Mouse (Mus musculus): ENCODE data around the gene Leo1. TPM values are rescaled to one million over a fixed set of nuclear protein-coding genes. Genes with fewer than 3 reads are reported as not detected.

The Leo1 gene
- polyA plus RNA-seq, 1 experiment from 2014 or later: 40.7 TPM

- no peak overlapping the region for H3K4me2 ChIP-seq (ENCODE audit: low read depth, low read length)
- H3K4me1 ChIP-seq (ENCODE audit: control insufficient read depth, insufficient read depth, low read length): no peaks in the 10 kb centered on the region
- H3K27me3 ChIP-seq (ENCODE audit: control insufficient read depth, insufficient read depth, low read length): no peaks in the 10 kb centered on the region
- H3K9me3 ChIP-seq (ENCODE audit: control insufficient read depth, low read length): no peaks in the 10 kb centered on the region
- 88% methylated on average over 16 of the region's 16 CpGs for WGBS
- no peak overlapping the region for H3K9ac ChIP-seq (replicated peaks; ENCODE audit: low read depth, low read length)
- ATAC-seq (ENCODE audit: low read depth): no peak
- H3K36me3 ChIP-seq (ENCODE audit: control insufficient read depth, insufficient read depth, low read length): no peaks in the 10 kb centered on the region
- H3K27ac ChIP-seq (ENCODE audit: low read depth, low read length): no peak overlapping the region
- H3K4me3 ChIP-seq (ENCODE audit: low read depth, low read length): no peak overlapping the region
Observed at GRCm38 (mm10) chr9:75430822-75431621, 10.3 kb upstream of the Leo1 start.

GRCm38 (mm10) chr9:75432694-75433093, 8.6 kb upstream of the Leo1 start:
- no peaks in the 10 kb centered on the region for H3K9me3 ChIP-seq (ENCODE audit: control insufficient read depth, low read length)
- H3K9ac ChIP-seq (replicated peaks; ENCODE audit: low read depth, low read length): no peak overlapping the region
- no peaks in the 10 kb centered on the region for H3K4me1 ChIP-seq (ENCODE audit: control insufficient read depth, insufficient read depth, low read length)
- no peaks in the 10 kb centered on the region for H3K27me3 ChIP-seq (ENCODE audit: control insufficient read depth, insufficient read depth, low read length)
- ATAC-seq (ENCODE audit: low read depth): no peak
- no peaks in the 10 kb centered on the region for H3K36me3 ChIP-seq (ENCODE audit: control insufficient read depth, insufficient read depth, low read length)
- no peak overlapping the region for H3K4me2 ChIP-seq (ENCODE audit: low read depth, low read length)
- 62% methylated on average over 3 of the region's 3 CpGs for WGBS
- no peak overlapping the region for H3K4me3 ChIP-seq (ENCODE audit: low read depth, low read length)
- H3K27ac ChIP-seq (ENCODE audit: low read depth, low read length): no peak overlapping the region

GRCm38 (mm10) chr9:75434172-75434793, 7.0 kb upstream of the Leo1 start:
- H3K4me1 ChIP-seq (ENCODE audit: control insufficient read depth, insufficient read depth, low read length): no peaks in the 10 kb centered on the region
- H3K9me3 ChIP-seq (ENCODE audit: control insufficient read depth, low read length): no peaks in the 10 kb centered on the region
- no peaks in the 10 kb centered on the region for H3K27me3 ChIP-seq (ENCODE audit: control insufficient read depth, insufficient read depth, low read length)
- no peak overlapping the region for H3K27ac ChIP-seq (ENCODE audit: low read depth, low read length)
- 25% methylated on average over 7 of the region's 7 CpGs for WGBS
- H3K4me3 ChIP-seq (ENCODE audit: low read depth, low read length): no peak overlapping the region
- H3K36me3 ChIP-seq (ENCODE audit: control insufficient read depth, insufficient read depth, low read length): no peaks in the 10 kb centered on the region
- peak; percentile 58; the same call in 1 of the 2 replicates for ATAC-seq (ENCODE audit: low read depth)
- no peak overlapping the region for H3K4me2 ChIP-seq (ENCODE audit: low read depth, low read length)
- H3K9ac ChIP-seq (replicated peaks; ENCODE audit: low read depth, low read length): no peak overlapping the region

DNA sequence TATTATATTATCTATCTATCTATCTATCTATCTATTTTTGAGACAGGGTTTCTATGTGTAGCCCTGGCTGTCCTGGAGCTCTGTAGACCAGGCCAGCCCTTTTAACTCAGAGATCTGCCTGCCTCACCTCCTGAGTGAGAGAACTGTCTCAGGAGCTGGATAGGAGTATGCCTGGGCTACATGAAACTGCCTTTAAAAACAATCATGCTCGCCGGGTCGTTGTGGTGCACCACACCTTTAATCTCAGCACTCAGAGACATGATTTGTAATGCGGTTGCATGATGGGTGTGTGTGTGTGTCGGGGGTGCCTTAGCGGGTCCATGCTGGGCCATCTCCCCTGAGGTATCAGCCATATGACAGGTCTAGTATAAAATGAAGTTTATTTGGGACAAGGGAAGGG, 6.5 kb upstream of the Leo1 start:
- no peak overlapping the region for H3K9ac ChIP-seq (replicated peaks; ENCODE audit: low read depth, low read length)
- H3K36me3 ChIP-seq (ENCODE audit: control insufficient read depth, insufficient read depth, low read length): no peaks in the 10 kb centered on the region
- no peaks in the 10 kb centered on the region for H3K9me3 ChIP-seq (ENCODE audit: control insufficient read depth, low read length)
- H3K4me2 ChIP-seq (ENCODE audit: low read depth, low read length): no peak overlapping the region
- ATAC-seq (ENCODE audit: low read depth): no peak
- H3K27ac ChIP-seq (ENCODE audit: low read depth, low read length): no peak overlapping the region
- no peak overlapping the region for H3K4me3 ChIP-seq (ENCODE audit: low read depth, low read length)
- WGBS: 79% methylated on average over 6 of the region's 6 CpGs
- H3K27me3 ChIP-seq (ENCODE audit: control insufficient read depth, insufficient read depth, low read length): no peaks in the 10 kb centered on the region
- no peaks in the 10 kb centered on the region for H3K4me1 ChIP-seq (ENCODE audit: control insufficient read depth, insufficient read depth, low read length)

DNA sequence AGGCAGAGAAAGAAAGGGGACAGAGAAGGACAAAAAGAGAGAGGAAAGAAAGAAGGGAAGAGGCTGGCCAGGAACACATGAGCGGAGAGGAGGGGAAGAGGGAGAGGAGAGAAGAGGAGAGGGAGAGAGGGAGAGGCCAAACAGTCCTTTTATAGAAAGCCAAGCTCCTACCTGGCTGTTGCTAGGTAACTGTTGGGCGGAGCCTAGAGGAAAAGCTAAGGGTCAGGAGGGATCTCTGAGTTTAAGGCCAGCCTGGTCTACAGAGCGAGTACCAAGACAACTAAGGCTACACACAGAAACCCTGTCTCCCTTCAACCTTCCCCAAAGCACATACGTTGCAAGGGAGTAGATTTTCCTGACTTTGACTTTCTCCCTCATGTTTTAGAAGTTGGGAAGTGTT, 6.0 kb upstream of the Leo1 start:
- WGBS: 81% methylated on average over 4 of the region's 4 CpGs
- Histone ChIP-seq H3K4me2 (ENCODE audit: low read depth, low read length) (no peak overlapping the region), H3K36me3 (ENCODE audit: control insufficient read depth, insufficient read depth, low read length) (no peaks in the 10 kb centered on the region), H3K4me3 (ENCODE audit: low read depth, low read length) (no peak overlapping the region), H3K9me3 (ENCODE audit: control insufficient read depth, low read length) (no peaks in the 10 kb centered on the region), H3K9ac (replicated peaks; ENCODE audit: low read depth, low read length) (no peak overlapping the region), H3K27ac (ENCODE audit: low read depth, low read length) (no peak overlapping the region), H3K4me1 (ENCODE audit: control insufficient read depth, insufficient read depth, low read length) (no peaks in the 10 kb centered on the region), H3K27me3 (ENCODE audit: control insufficient read depth, insufficient read depth, low read length) (no peaks in the 10 kb centered on the region)
- no peak for ATAC-seq (ENCODE audit: low read depth)

GRCm38 (mm10) chr9:75435918-75436317, 5.4 kb upstream of the Leo1 start:
- no peak overlapping the region for H3K4me3 ChIP-seq (ENCODE audit: low read depth, low read length)
- no peaks in the 10 kb centered on the region for H3K27me3 ChIP-seq (ENCODE audit: control insufficient read depth, insufficient read depth, low read length)
- H3K9ac ChIP-seq (replicated peaks; ENCODE audit: low read depth, low read length): no peak overlapping the region
- H3K36me3 ChIP-seq (ENCODE audit: control insufficient read depth, insufficient read depth, low read length): no peaks in the 10 kb centered on the region
- no peak overlapping the region for H3K4me2 ChIP-seq (ENCODE audit: low read depth, low read length)
- H3K4me1 ChIP-seq (ENCODE audit: control insufficient read depth, insufficient read depth, low read length): no peaks in the 10 kb centered on the region
- ATAC-seq (ENCODE audit: low read depth): 0 out of 2 replicates have a peak, but pooled peaks have one; percentile 24
- H3K9me3 ChIP-seq (ENCODE audit: control insufficient read depth, low read length): no peaks in the 10 kb centered on the region
- 5% methylated on average over 12 of the region's 12 CpGs for WGBS
- no peak overlapping the region for H3K27ac ChIP-seq (ENCODE audit: low read depth, low read length)

- no peak for ATAC-seq (ENCODE audit: low read depth)
- Histone ChIP-seq H3K27me3 (ENCODE audit: control insufficient read depth, insufficient read depth, low read length) (no peaks in the 10 kb centered on the region), H3K4me1 (ENCODE audit: control insufficient read depth, insufficient read depth, low read length) (peaks cover 9% of the 10 kb centered on the region), H3K27ac (ENCODE audit: low read depth, low read length) (no peak overlapping the region), H3K9ac (replicated peaks; ENCODE audit: low read depth, low read length) (no peak overlapping the region), H3K36me3 (ENCODE audit: control insufficient read depth, insufficient read depth, low read length) (no peaks in the 10 kb centered on the region), H3K4me2 (ENCODE audit: low read depth, low read length) (no peak overlapping the region), H3K9me3 (ENCODE audit: control insufficient read depth, low read length) (no peaks in the 10 kb centered on the region), H3K4me3 (ENCODE audit: low read depth, low read length) (no peak overlapping the region)
- WGBS: 25% methylated on average over 6 of the region's 6 CpGs
Observed at GRCm38 (mm10) chr9:75437653-75438385, 3.5 kb upstream of the Leo1 start.

- H3K4me1 ChIP-seq (ENCODE audit: control insufficient read depth, insufficient read depth, low read length): peaks cover 10% of the 10 kb centered on the region
- peak overlapping the region; percentile 56 for H3K4me2 ChIP-seq (ENCODE audit: low read depth, low read length)
- peak overlapping the region; percentile 88 for H3K27ac ChIP-seq (ENCODE audit: low read depth, low read length)
- WGBS: 0% methylated on average over 31 of the region's 31 CpGs
- no peaks in the 10 kb centered on the region for H3K9me3 ChIP-seq (ENCODE audit: control insufficient read depth, low read length)
- peak; percentile 84 for ATAC-seq (ENCODE audit: low read depth)
- H3K36me3 ChIP-seq (ENCODE audit: control insufficient read depth, insufficient read depth, low read length): 0 out of 2 replicates have a peak, but pooled peaks cover 4% of the 10 kb centered on the region
- peak overlapping the region; percentile 80 for H3K9ac ChIP-seq (replicated peaks; ENCODE audit: low read depth, low read length)
- peak overlapping the region; percentile 79 for H3K4me3 ChIP-seq (ENCODE audit: low read depth, low read length)
- H3K27me3 ChIP-seq (ENCODE audit: control insufficient read depth, insufficient read depth, low read length): no peaks in the 10 kb centered on the region
Observed at GRCm38 (mm10) chr9:75441691-75442131, 387 bp downstream of the Leo1 start.

DNA sequence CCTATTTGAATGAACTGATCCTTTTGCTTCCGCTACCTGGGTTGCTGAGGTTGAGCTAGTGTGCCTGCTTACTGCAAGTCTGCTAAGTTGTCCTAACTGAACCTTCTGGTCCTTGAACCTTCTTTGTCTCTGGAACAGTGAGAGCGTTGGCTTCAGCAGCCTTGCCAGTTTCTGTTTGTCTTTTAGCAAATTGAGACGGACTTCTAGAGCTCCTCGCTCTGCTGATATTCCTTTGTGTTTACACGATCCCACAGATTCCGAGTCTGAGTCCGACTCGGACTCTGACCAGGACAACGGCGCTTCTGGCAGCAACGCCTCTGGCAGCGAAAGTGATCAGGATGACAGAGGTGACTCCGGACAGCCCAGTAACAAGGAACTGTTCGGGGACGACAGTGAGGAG, 3.7 kb downstream of the Leo1 start:
- Histone ChIP-seq H3K9me3 (ENCODE audit: control insufficient read depth, low read length) (no peaks in the 10 kb centered on the region), H3K4me3 (ENCODE audit: low read depth, low read length) (no peak overlapping the region), H3K4me1 (ENCODE audit: control insufficient read depth, insufficient read depth, low read length) (peaks cover 10% of the 10 kb centered on the region), H3K4me2 (ENCODE audit: low read depth, low read length) (no peak overlapping the region), H3K9ac (replicated peaks; ENCODE audit: low read depth, low read length) (no peak overlapping the region), H3K27me3 (ENCODE audit: control insufficient read depth, insufficient read depth, low read length) (no peaks in the 10 kb centered on the region), H3K36me3 (ENCODE audit: control insufficient read depth, insufficient read depth, low read length) (peaks cover 31% of the 10 kb centered on the region), H3K27ac (ENCODE audit: low read depth, low read length) (no peak overlapping the region)
- no peak for ATAC-seq (ENCODE audit: low read depth)
- 92% methylated on average over 15 of the region's 15 CpGs for WGBS
